Mouse (Mus musculus) spleen, postnatal 10 days (tissue): ENCODE data around the gene Hoxc8.

ENCODE experiments used
- DNase-seq, 2 experiments: peaks; one replicate each; pipeline ENCODE4 v3.0.0; 2021 to 2022; ENCODE audit warnings: low spot score in 2 of 2

The Hoxc8 gene

GRCm38 (mm10) chr15:103032646-103033575, 42.5 kb downstream of the Hoxc8 start:
- DNase-seq: no peak

- no peak for DNase-seq
Measured at GRCm38 (mm10) chr15:103034043-103034806, 43.8 kb downstream of the Hoxc8 start.

GRCm38 (mm10) chr15:103034807-103035547, 44.6 kb downstream of the Hoxc8 start:
- no peak for DNase-seq

- DNase-seq: no peak
Measured at GRCm38 (mm10) chr15:103035548-103035881, 45.1 kb downstream of the Hoxc8 start.

GRCm38 (mm10) chr15:103037579-103037978, 47.2 kb downstream of the Hoxc8 start:
- no peak for DNase-seq

- no peak for DNase-seq
Measured at GRCm38 (mm10) chr15:103038701-103039480, 48.5 kb downstream of the Hoxc8 start.

GRCm38 (mm10) chr15:103039609-103040008, 49.2 kb downstream of the Hoxc8 start:
- DNase-seq: no peak

- DNase-seq: no peak
Measured at GRCm38 (mm10) chr15:103040601-103041000, 50.2 kb downstream of the Hoxc8 start.

- DNase-seq: no peak
Measured at GRCm38 (mm10) chr15:103041613-103042012, 51.2 kb downstream of the Hoxc8 start.

GRCm38 (mm10) chr15:103042209-103042608, 51.8 kb downstream of the Hoxc8 start:
- no peak for DNase-seq
